Mouse (Mus musculus): ENCODE results near the gene Macrod2. TPM values are rescaled to one million over a fixed set of nuclear protein-coding genes. Genes with fewer than 3 reads are reported as not detected.

Macrod2 gene
- polyA plus RNA-seq, 1 experiment from 2014 or later = 34.8 TPM

- WGBS = 66% methylated on average over 2 of the region's 2 CpGs
Measured at GRCm38 (mm10) chr2:141587290-141587689, 1192.2 kb downstream of the Macrod2 start.

GRCm38 (mm10) chr2:141591326-141591725, 1196.2 kb downstream of the Macrod2 start:
- no peaks in the 10 kb centered on the region for H3K9me3 ChIP-seq (replicated peaks)
- H3K9ac ChIP-seq = no peak overlapping the region
- H3K4me1 ChIP-seq = no peaks in the 10 kb centered on the region
- H3K4me3 ChIP-seq (replicated peaks) = no peak overlapping the region
- no peak overlapping the region for H3K4me2 ChIP-seq
- WGBS = 61% methylated on average over 4 of the region's 4 CpGs
- H3K36me3 ChIP-seq = no peaks in the 10 kb centered on the region
- H3K27ac ChIP-seq = no peak overlapping the region
- no peak for ATAC-seq (replicated peaks; ENCODE audit: low FRiP score)
- H3K27me3 ChIP-seq = no peaks in the 10 kb centered on the region

More at GRCm38 (mm10) chr2:141587290-141587689, 1192.2 kb downstream of the Macrod2 start:
- Histone ChIP-seq H3K9me3 (replicated peaks) (no peaks in the 10 kb centered on the region), H3K4me3 (replicated peaks) (no peak overlapping the region), H3K36me3 (no peaks in the 10 kb centered on the region), H3K27me3 (no peaks in the 10 kb centered on the region), H3K4me2 (no peak overlapping the region), H3K27ac (no peak overlapping the region), H3K9ac (no peak overlapping the region), H3K4me1 (peaks cover 6% of the 10 kb centered on the region)
- no peak for ATAC-seq (replicated peaks; ENCODE audit: low FRiP score)

- Histone ChIP-seq H3K36me3 (no peaks in the 10 kb centered on the region), H3K4me3 (replicated peaks) (no peak overlapping the region), H3K4me2 (no peak overlapping the region), H3K9me3 (replicated peaks) (no peaks in the 10 kb centered on the region), H3K27ac (no peak overlapping the region), H3K9ac (no peak overlapping the region), H3K27me3 (no peaks in the 10 kb centered on the region), H3K4me1 (no peaks in the 10 kb centered on the region)
- WGBS = 67% methylated on average over 4 of the region's 4 CpGs
- ATAC-seq (replicated peaks; ENCODE audit: low FRiP score) = no peak
Measured at GRCm38 (mm10) chr2:141594811-141595210, 1199.7 kb downstream of the Macrod2 start.

- Histone ChIP-seq H3K9ac (no peak overlapping the region), H3K27ac (no peak overlapping the region), H3K36me3 (no peaks in the 10 kb centered on the region), H3K9me3 (replicated peaks) (no peaks in the 10 kb centered on the region), H3K4me3 (replicated peaks) (no peak overlapping the region), H3K27me3 (no peaks in the 10 kb centered on the region), H3K4me2 (no peak overlapping the region), H3K4me1 (no peaks in the 10 kb centered on the region)
- WGBS = 86% methylated on average over 2 of the region's 2 CpGs
- ATAC-seq (replicated peaks; ENCODE audit: low FRiP score) = no peak
Measured at GRCm38 (mm10) chr2:141617721-141618120, 1222.6 kb downstream of the Macrod2 start.

GRCm38 (mm10) chr2:141618257-141618656, 1223.1 kb downstream of the Macrod2 start:
- Histone ChIP-seq H3K27ac (no peak overlapping the region), H3K4me2 (no peak overlapping the region), H3K9me3 (replicated peaks) (no peaks in the 10 kb centered on the region), H3K9ac (no peak overlapping the region), H3K36me3 (no peaks in the 10 kb centered on the region), H3K4me1 (no peaks in the 10 kb centered on the region), H3K27me3 (no peaks in the 10 kb centered on the region), H3K4me3 (replicated peaks) (no peak overlapping the region)
- WGBS = 82% methylated on average over 5 of the region's 5 CpGs
- no peak for ATAC-seq (replicated peaks; ENCODE audit: low FRiP score)

- Histone ChIP-seq H3K9me3 (replicated peaks) (no peaks in the 10 kb centered on the region), H3K36me3 (no peaks in the 10 kb centered on the region), H3K4me1 (no peaks in the 10 kb centered on the region), H3K27ac (no peak overlapping the region), H3K27me3 (no peaks in the 10 kb centered on the region), H3K9ac (no peak overlapping the region), H3K4me3 (replicated peaks) (no peak overlapping the region), H3K4me2 (no peak overlapping the region)
- ATAC-seq (replicated peaks; ENCODE audit: low FRiP score) = no peak
Measured at GRCm38 (mm10) chr2:141664051-141664450, 1268.9 kb downstream of the Macrod2 start.

- Histone ChIP-seq H3K4me3 (replicated peaks) (no peak overlapping the region), H3K27ac (no peak overlapping the region), H3K9me3 (replicated peaks) (no peaks in the 10 kb centered on the region), H3K9ac (no peak overlapping the region), H3K36me3 (no peaks in the 10 kb centered on the region), H3K27me3 (no peaks in the 10 kb centered on the region), H3K4me2 (no peak overlapping the region), H3K4me1 (no peaks in the 10 kb centered on the region)
- WGBS = 58% methylated on average over 3 of the region's 3 CpGs
- no peak for ATAC-seq (replicated peaks; ENCODE audit: low FRiP score)
Measured at GRCm38 (mm10) chr2:141672814-141673213, 1277.7 kb downstream of the Macrod2 start.

- H3K27me3 ChIP-seq = no peaks in the 10 kb centered on the region
- WGBS = 42% methylated on average over 8 of the region's 8 CpGs
- peak; percentile 62; the same call in 1 of the 2 replicates for ATAC-seq (replicated peaks; ENCODE audit: low FRiP score)
Measured at GRCm38 (mm10) chr2:141673405-141673804, 1278.3 kb downstream of the Macrod2 start.

GRCm38 (mm10) chr2:141697541-141697940, 1302.4 kb downstream of the Macrod2 start:
- 76% methylated on average over 3 of the region's 3 CpGs for WGBS
- H3K4me2 ChIP-seq = no peak overlapping the region
- no peak for ATAC-seq (replicated peaks; ENCODE audit: low FRiP score)
- no peaks in the 10 kb centered on the region for H3K27me3 ChIP-seq
- 0 out of 2 replicates have a peak, but pooled peaks cover 5% of the 10 kb centered on the region for H3K9me3 ChIP-seq (replicated peaks)
- no peak overlapping the region for H3K9ac ChIP-seq
- no peaks in the 10 kb centered on the region for H3K36me3 ChIP-seq
- no peak overlapping the region for H3K4me3 ChIP-seq (replicated peaks)
- no peak overlapping the region for H3K27ac ChIP-seq
- 0 out of 2 replicates have a peak, but pooled peaks cover 10% of the 10 kb centered on the region for H3K4me1 ChIP-seq

More at GRCm38 (mm10) chr2:141673405-141673804, 1278.3 kb downstream of the Macrod2 start:
- no peaks in the 10 kb centered on the region for H3K9me3 ChIP-seq (replicated peaks)
- no peak overlapping the region for H3K4me2 ChIP-seq
- H3K36me3 ChIP-seq = no peaks in the 10 kb centered on the region
- no peak overlapping the region for H3K27ac ChIP-seq
- no peak overlapping the region for H3K4me3 ChIP-seq (replicated peaks)
- no peak overlapping the region for H3K9ac ChIP-seq
- H3K4me1 ChIP-seq = no peaks in the 10 kb centered on the region

GRCm38 (mm10) chr2:141698320-141698719, 1303.2 kb downstream of the Macrod2 start:
- H3K27me3 ChIP-seq = no peaks in the 10 kb centered on the region
- H3K36me3 ChIP-seq = no peaks in the 10 kb centered on the region
- ATAC-seq (replicated peaks; ENCODE audit: low FRiP score) = 0 out of 2 replicates have a peak, but pooled peaks have one; percentile 18
- 53% methylated on average over 4 of the region's 4 CpGs for WGBS
- H3K9me3 ChIP-seq (replicated peaks) = 0 out of 2 replicates have a peak, but pooled peaks cover 5% of the 10 kb centered on the region
- H3K9ac ChIP-seq = no peak overlapping the region
- H3K27ac ChIP-seq = no peak overlapping the region
- H3K4me2 ChIP-seq = no peak overlapping the region
- 0 out of 2 replicates have a peak, but pooled peaks cover 10% of the 10 kb centered on the region for H3K4me1 ChIP-seq
- H3K4me3 ChIP-seq (replicated peaks) = no peak overlapping the region

- 16% methylated on average over 7 of the region's 7 CpGs for WGBS
- Histone ChIP-seq H3K4me2 (peak overlapping the region; percentile 10; the same call in 1 of the 2 replicates), H3K36me3 (no peaks in the 10 kb centered on the region), H3K4me3 (replicated peaks) (no peak overlapping the region), H3K9ac (no peak overlapping the region), H3K4me1 (0 out of 2 replicates have a peak, but pooled peaks cover 10% of the 10 kb centered on the region), H3K27ac (no peak overlapping the region), H3K9me3 (replicated peaks) (no peaks in the 10 kb centered on the region), H3K27me3 (no peaks in the 10 kb centered on the region)
- ATAC-seq (replicated peaks; ENCODE audit: low FRiP score) = no peak
Measured at GRCm38 (mm10) chr2:141700759-141701452, 1305.8 kb downstream of the Macrod2 start.

GRCm38 (mm10) chr2:141711785-141712184, 1316.7 kb downstream of the Macrod2 start:
- Histone ChIP-seq H3K4me1 (no peaks in the 10 kb centered on the region), H3K4me2 (no peak overlapping the region), H3K9ac (no peak overlapping the region), H3K27me3 (no peaks in the 10 kb centered on the region), H3K4me3 (replicated peaks) (no peak overlapping the region), H3K9me3 (replicated peaks) (no peaks in the 10 kb centered on the region), H3K36me3 (no peaks in the 10 kb centered on the region), H3K27ac (no peak overlapping the region)
- 71% methylated on average over 2 of the region's 2 CpGs for WGBS
- ATAC-seq (replicated peaks; ENCODE audit: low FRiP score) = no peak

Data from kidney, embryonic 15.5 days (tissue).